Mouse (Mus musculus) small intestine, adult 2 months (tissue): ENCODE measurements around the gene Crym.

Source experiments
- CTCF ChIP-seq: fragments of 200-500 bp; IDR thresholded peaks from 2 replicates; pipeline ENCODE4 v1.5.1; 2012; ENCODE audit warnings: low read depth, mild to moderate bottlenecking, control low read depth, inconsistent platforms, low read length, moderate library complexity, mixed read lengths; ENCODE audit not compliant: insufficient replicate concordance, insufficient read length; ENCODE audit errors: extremely low read depth
- POLR2A ChIP-seq: fragments of 200-500 bp; IDR thresholded peaks from 2 replicates; pipeline ENCODE4 v1.6.1; 2012; ENCODE audit warnings: low read depth, mild to moderate bottlenecking, control low read depth, inconsistent platforms, low read length, moderate library complexity

DNA sequence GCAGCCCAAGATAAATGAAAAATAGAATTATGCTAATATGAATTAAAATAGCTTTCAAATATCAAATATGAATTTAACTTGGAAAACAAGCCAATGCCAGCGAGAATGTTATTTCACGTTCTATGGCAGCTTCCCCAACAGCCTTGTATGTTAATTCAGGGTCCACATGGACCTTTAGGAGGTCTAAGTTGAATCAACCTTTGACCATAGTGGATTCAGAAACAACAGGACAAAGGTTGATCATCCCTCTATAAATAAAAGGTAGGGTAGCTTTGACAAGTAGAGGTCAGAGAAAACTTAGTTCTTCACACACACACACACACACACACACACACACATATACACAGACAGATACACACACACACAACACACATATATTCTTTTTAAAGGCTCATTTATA is 51.0 kb downstream of the Crym start:
- TF ChIP-seq CTCF: no peak
- TF ChIP-seq POLR2A: no peak
